Mouse (Mus musculus) urinary bladder, adult 2 months (tissue): Measurements from ENCODE around the gene Pclo. TPM values are rescaled to one million over a fixed set of nuclear protein-coding genes. Genes with fewer than 3 reads are reported as not detected.
"Not testable (repeated sequence)": the region's sequence is repeated elsewhere in the genome, so short reads cannot be mapped to it uniquely, and the experiment has no call there.

ENCODE experiments used
- DNase-seq: peaks from one replicate; pipeline ENCODE4 v3.0.0; 2022; ENCODE audit warnings: low spot score
- polyA plus RNA-seq: library from polyadenylated mRNA; depleted of rRNA; stranded (reverse); fragments of >200 nt; gene quantifications from 2 replicates; pipeline ENCODE4 v1.2.3, GENCODE M21; 2012; rRNA removed

Pclo gene
- 1.6 TPM in 2 replicates for polyA plus RNA-seq

- DNase-seq: peak; percentile 63
These were observed at the start of gene Pclo for GRCm38 (mm10) chr5:14514631-14515523. TSS of gene Pclo (plus strand) at chr5:14514918.

DNA sequence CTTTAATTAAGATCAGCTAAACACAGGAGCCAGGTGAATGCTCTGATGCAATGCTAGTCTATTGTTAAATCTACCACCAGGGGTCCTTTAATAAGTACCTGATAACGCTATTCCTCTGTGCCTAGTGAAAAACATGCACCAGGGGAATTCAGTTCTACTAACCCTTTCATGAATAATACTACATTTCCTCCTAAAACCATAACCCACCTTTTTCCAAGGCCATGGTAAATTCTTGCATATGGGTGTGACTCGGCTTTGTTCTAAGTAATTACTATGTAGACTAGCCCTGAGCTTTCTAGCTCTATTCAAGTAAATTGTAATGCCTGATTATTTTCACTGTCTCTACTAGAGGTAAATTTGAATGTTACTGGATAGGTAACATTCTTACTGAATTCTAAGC lies 20.3 kb upstream of the Pclo start:
- DNase-seq: not testable (repeated sequence)

GRCm38 (mm10) chr5:14508522-14508921 lies 6.2 kb upstream of the Pclo start:
- DNase-seq: no peak

DNA sequence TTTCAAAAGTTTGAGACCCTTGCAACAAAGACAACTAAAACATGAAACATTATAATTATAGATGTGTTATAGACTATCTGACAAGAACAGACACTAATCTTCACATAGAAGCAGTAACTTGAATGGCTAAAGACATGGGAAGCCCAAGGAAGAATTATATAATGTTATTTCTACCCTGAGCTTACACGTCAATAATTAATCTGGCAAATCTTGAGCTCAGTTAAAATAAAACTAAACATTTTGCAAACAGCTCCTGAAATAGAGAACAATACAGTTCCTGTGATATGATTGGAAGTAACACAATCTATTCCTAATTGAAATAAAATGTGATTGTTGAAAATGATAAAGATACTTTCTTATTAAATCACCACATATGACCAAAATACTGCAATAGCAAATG lies 5.1 kb upstream of the Pclo start:
- no peak for DNase-seq

- no peak for DNase-seq
These were observed 3.6 kb downstream of the Pclo start for GRCm38 (mm10) chr5:14518131-14518832.

- no peak for DNase-seq
These were observed 7.3 kb downstream of the Pclo start for GRCm38 (mm10) chr5:14522006-14522405.

- no peak for DNase-seq
These were observed 11.3 kb downstream of the Pclo start for GRCm38 (mm10) chr5:14526038-14526437.

- DNase-seq: no peak
These were observed 13.1 kb downstream of the Pclo start for GRCm38 (mm10) chr5:14527796-14528195.

- DNase-seq: no peak
These were observed 17.2 kb downstream of the Pclo start for GRCm38 (mm10) chr5:14531906-14532305.

- DNase-seq: no peak
These were observed 24.6 kb downstream of the Pclo start for GRCm38 (mm10) chr5:14539346-14539745.

GRCm38 (mm10) chr5:14539961-14540627 lies 25.4 kb downstream of the Pclo start:
- DNase-seq: no peak

GRCm38 (mm10) chr5:14575626-14576025 lies 60.9 kb downstream of the Pclo start:
- no peak for DNase-seq

- no peak for DNase-seq
These were observed 76.8 kb downstream of the Pclo start for GRCm38 (mm10) chr5:14591479-14591878.

DNA sequence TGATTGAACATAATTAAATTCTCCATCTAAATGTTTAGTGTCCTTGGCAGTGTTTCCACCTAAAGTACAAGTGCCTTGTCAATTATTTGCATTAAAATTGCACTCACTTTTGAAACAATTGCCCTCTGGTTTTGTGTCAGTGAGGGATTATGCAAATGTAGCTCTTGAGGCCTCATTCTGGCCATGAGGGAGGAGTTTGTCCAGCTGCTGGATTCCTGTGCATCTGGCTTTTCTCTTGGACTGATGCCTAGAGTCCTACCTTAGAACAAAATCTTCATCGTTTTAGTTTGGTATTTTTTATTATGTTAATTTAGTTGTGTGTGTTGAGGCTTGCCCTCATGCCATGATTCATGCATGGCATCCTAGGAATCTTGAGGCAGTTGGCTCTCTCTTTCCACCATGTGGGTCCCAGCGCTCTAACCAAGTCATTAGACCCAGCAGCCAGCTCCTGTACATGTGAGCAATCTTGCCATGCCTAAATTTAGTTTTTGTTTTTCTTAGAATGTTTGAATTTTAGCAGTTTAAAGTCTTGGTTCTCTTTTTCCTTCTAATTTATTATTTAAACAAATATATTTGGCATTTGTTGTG lies 80.8 kb downstream of the Pclo start:
- DNase-seq: no peak

DNA sequence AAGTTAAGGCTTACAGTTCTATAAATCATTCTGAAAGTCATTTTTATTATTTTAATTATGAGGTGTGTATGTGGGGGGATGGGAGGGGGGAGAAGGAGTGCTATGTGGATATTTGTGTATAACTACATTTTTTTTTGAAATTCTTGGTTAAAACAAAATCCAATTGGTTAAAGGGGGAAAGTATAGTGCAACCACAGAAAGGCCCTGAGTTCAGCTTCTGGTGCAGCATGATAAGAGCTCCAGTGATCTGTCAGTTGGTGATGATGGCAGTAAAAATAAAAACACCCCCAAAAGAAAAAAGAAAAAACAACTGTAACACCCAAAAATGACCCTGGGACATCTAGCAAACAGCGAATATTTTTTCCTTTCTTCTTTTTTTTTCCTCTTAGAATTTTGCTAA lies 93.6 kb downstream of the Pclo start:
- DNase-seq: no peak

DNA sequence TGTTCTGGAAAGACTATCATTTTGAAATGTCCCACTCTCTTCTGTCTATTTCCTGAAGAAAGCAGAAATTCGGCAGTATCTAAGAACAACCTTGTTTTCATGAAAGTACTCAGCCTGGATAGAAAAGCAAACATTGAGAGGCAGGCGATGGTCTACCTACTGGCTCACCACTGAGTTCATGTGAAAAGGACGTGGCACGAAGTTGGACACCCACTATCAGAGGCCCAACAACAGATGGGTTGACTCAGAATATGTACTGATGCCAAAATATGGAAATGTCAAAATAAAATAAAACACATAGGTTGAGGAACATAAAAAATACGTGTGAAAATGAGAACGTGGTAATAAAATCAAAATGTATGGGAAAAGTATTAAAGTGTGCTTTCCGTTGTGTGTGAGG lies 106.4 kb downstream of the Pclo start:
- no peak for DNase-seq

DNA sequence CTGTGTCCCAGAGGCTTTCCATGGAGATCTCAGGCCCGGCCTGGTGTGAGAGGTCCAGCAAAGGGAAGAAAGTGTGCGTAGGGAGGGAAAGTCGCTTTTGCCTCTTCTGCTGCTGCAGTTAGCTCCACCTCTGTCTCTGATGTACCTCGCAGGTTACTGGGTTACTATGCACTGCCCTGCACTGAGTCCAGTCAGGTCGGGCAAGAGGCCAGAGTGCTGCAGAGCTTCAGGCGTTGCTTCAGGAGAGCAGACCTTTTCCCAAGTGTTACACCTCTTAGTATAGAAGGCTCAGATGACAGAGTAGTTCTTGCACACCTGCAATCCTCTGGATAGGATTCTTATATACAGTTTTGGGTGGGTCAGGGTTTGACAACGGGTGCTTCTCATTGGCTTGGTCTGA lies 108.6 kb downstream of the Pclo start:
- no peak for DNase-seq

- no peak for DNase-seq
These were observed 126.5 kb downstream of the Pclo start for GRCm38 (mm10) chr5:14641260-14641659.

GRCm38 (mm10) chr5:14645856-14646255 lies 131.1 kb downstream of the Pclo start:
- DNase-seq: no peak

GRCm38 (mm10) chr5:14660637-14661036 lies 145.9 kb downstream of the Pclo start:
- no peak for DNase-seq

- DNase-seq: no peak
These were observed 147.5 kb downstream of the Pclo start for GRCm38 (mm10) chr5:14662180-14662579.

GRCm38 (mm10) chr5:14662603-14663002 lies 147.9 kb downstream of the Pclo start:
- DNase-seq: no peak
